Mouse (Mus musculus) gastrocnemius, postnatal 25 days (tissue): ENCODE results near the gene Il16. TPM values are rescaled to one million over a fixed set of nuclear protein-coding genes. Genes with fewer than 3 reads are reported as not detected.

Experiments used
- DNase-seq: peaks from one replicate; pipeline ENCODE4 v3.0.0; 2022
- total RNA-seq, 2 experiments: library from RNA; stranded (reverse); gene quantifications; 1 replicate in 1 of 2; 2 replicates in 1 of 2; pipeline ENCODE4 v1.2.3; 2021

The Il16 gene
- total RNA-seq, 2 experiments from 2014 or later = 2.4 to 2.5 TPM

- no peak for DNase-seq
Measured at GRCm38 (mm10) chr7:83641163-83641562, 104.4 kb downstream of the Il16 start.

- no peak for DNase-seq
Measured at GRCm38 (mm10) chr7:83640581-83640980, 104.9 kb downstream of the Il16 start.

GRCm38 (mm10) chr7:83639084-83639483, 106.4 kb downstream of the Il16 start:
- no peak for DNase-seq

- DNase-seq = no peak
Measured at GRCm38 (mm10) chr7:83637781-83638583, 107.5 kb downstream of the Il16 start.

GRCm38 (mm10) chr7:83636425-83636824, 109.1 kb downstream of the Il16 start:
- DNase-seq = no peak

- no peak for DNase-seq
Measured at GRCm38 (mm10) chr7:83635726-83636125, 109.8 kb downstream of the Il16 start.

GRCm38 (mm10) chr7:83633856-83634255, 111.7 kb downstream of the Il16 start:
- no peak for DNase-seq

- no peak for DNase-seq
Measured at GRCm38 (mm10) chr7:83632682-83633120, 112.8 kb downstream of the Il16 start.

- DNase-seq = peak; percentile 95
Measured at GRCm38 (mm10) chr7:83631828-83632681, 113.5 kb downstream of the Il16 start, which contains the start of gene Stard5. Gene Stard5, plus strand, starts transcription at chr7:83631959.

GRCm38 (mm10) chr7:83631073-83631827, 114.3 kb downstream of the Il16 start:
- no peak for DNase-seq

- DNase-seq = no peak
Measured at GRCm38 (mm10) chr7:83627369-83627768, 118.2 kb downstream of the Il16 start.

- no peak for DNase-seq
Measured at GRCm38 (mm10) chr7:83626557-83627257, 118.8 kb downstream of the Il16 start.

GRCm38 (mm10) chr7:83624065-83624464, 121.5 kb downstream of the Il16 start:
- no peak for DNase-seq

- DNase-seq = no peak
Measured at GRCm38 (mm10) chr7:83622582-83622981, 122.9 kb downstream of the Il16 start.

- no peak for DNase-seq
Measured at GRCm38 (mm10) chr7:83618709-83619108, 126.8 kb downstream of the Il16 start.

- no peak for DNase-seq
Measured at GRCm38 (mm10) chr7:83616268-83616667, 129.3 kb downstream of the Il16 start.

- no peak for DNase-seq
Measured at GRCm38 (mm10) chr7:83615815-83616214, 129.7 kb downstream of the Il16 start.

GRCm38 (mm10) chr7:83615272-83615671, 130.3 kb downstream of the Il16 start:
- DNase-seq = no peak

- DNase-seq = no peak
Measured at GRCm38 (mm10) chr7:83611886-83612285, 133.6 kb downstream of the Il16 start.

GRCm38 (mm10) chr7:83609891-83610290, 135.6 kb downstream of the Il16 start:
- DNase-seq = no peak

GRCm38 (mm10) chr7:83606796-83607195, 138.7 kb downstream of the Il16 start:
- no peak for DNase-seq
